Mouse (Mus musculus) left cerebral cortex, postnatal 25 days (tissue): Measurements from ENCODE around the gene Sh3rf1. TPM values are rescaled to one million over a fixed set of nuclear protein-coding genes. Genes with fewer than 3 reads are reported as not detected.

Source experiments
- DNase-seq, 2 experiments: peaks; one replicate each; pipeline ENCODE4 v3.0.0; 2022; ENCODE audit warnings: low spot score in 2 of 2, mixed read lengths in 1 of 2
- intact Hi-C: fragments of 180-260 bp; cut with DNase I; formaldehyde crosslinking; loops from one replicate; pipeline ENCODE4 v1.15.1; 2025
- total RNA-seq, 2 experiments: library from RNA; stranded (reverse); gene quantifications; 2 replicates each; pipeline ENCODE4 v1.2.3; 2021

Gene Sh3rf1
- total RNA-seq, 2 experiments from 2014 or later = 36.8 to 39.8 TPM

DNA sequence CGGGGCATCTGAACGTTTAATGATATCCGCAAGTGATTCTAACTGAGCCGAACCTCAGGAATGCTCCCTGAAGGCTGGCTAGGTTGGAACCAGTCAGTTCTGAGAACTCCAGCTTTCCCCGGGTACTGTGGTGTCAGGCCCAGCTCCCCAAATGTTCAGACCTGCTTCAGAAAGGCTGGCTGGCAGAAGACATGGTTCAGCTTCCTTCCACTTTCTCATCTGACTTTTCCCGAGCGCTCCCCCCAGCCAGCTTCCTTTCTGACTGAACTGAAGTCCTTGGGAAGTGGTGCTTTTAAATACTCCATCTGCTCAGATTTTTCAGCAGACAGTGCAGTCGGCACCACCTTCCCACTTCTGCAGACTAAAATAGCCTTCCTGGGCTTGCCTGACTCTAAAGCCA lies 6.2 kb upstream of the Sh3rf1 start:
- peak; percentile 65 to 94 for DNase-seq
- intact Hi-C loops = loop anchor here (2.0 to 5.0 kb wide), 3 partner anchors 41 to 255 kb away; no protein-coding TSS in a partner anchor

DNA sequence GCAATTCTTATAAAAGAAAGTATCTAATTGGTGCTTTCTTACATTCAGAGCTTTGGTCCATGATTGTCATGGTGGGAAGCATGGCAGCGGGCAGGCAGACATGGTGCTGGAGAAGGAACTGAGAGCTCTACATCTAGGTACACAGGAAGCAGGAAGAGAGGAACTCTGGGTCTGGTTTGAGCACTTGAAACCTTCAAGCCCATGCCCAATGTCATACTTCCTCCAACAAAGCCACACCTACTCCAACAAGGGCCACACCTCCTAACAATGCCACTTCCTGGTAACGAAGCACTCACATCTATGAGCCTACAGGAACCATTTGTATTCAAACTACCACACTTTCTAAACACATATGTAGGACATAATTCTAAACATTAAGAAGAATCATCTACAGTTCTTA lies 5.2 kb upstream of the Sh3rf1 start:
- DNase-seq = no peak
- intact Hi-C loops = loop anchor here (5.0 kb wide), 1 partner anchor 254 kb away; no protein-coding TSS in a partner anchor

DNA sequence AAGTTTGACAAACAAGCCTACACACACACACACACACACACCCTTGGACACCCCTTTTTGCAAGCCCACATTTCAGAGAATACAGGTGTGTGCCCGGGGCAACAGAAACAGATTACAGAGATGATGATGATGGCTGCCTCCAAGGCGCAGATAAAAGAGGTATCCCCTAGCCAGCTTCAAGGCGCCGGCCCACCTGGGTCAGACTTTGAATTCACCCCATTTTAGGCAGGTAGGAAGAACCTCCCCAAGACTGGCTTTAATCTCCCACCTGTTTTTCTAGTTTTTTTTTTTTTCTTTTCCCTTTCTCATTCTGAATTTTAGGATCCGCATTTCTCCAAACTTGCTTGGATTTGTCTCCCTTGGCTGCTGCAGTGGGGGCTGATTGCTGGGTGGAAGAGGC lies 389 bp upstream of the Sh3rf1 start:
- no peak for DNase-seq
- intact Hi-C loops = loop anchor here (5.0 to 10.0 kb wide), 3 partner anchors 101 to 259 kb away; no protein-coding TSS in a partner anchor

DNA sequence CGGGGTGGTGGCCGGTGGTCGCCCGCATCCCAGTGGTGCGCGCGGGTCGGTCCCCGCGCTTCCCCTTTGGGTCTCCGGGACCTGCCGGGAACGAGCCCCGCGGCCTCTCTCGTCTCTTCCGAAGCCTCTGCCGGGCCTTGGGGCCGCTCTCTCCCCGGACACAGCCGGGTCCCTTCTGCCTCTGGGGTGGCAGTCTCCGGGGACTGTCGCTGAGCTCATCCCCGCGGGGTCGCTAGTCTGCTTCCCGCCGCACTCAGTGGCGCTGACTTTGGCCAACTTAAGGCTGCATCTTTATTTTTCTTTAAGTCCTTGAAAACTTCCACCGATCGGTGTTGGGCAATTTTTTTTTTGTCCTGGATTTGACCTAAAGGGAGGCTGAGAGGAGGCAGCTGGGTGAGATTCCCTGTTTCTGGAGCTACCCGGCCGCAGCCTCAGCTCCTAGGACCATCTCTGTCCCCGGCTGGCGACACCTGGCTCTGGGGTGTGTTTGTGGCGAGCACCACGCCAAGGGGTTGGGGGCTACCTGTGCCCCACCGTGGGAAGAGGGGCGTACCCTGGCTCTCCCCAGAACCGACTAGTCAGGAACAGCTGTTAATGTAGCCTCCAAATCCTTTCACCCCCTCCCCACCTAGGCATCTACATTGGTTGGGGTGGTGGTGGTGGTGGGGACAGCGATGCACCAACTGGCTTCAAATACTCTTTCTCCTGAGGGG lies 864 bp downstream of the Sh3rf1 start:
- intact Hi-C loops = loop anchor here (5.0 to 10.0 kb wide), 3 partner anchors 102 to 258 kb away; no protein-coding TSS in a partner anchor
- DNase-seq = peak; percentile 55 to 60

DNA sequence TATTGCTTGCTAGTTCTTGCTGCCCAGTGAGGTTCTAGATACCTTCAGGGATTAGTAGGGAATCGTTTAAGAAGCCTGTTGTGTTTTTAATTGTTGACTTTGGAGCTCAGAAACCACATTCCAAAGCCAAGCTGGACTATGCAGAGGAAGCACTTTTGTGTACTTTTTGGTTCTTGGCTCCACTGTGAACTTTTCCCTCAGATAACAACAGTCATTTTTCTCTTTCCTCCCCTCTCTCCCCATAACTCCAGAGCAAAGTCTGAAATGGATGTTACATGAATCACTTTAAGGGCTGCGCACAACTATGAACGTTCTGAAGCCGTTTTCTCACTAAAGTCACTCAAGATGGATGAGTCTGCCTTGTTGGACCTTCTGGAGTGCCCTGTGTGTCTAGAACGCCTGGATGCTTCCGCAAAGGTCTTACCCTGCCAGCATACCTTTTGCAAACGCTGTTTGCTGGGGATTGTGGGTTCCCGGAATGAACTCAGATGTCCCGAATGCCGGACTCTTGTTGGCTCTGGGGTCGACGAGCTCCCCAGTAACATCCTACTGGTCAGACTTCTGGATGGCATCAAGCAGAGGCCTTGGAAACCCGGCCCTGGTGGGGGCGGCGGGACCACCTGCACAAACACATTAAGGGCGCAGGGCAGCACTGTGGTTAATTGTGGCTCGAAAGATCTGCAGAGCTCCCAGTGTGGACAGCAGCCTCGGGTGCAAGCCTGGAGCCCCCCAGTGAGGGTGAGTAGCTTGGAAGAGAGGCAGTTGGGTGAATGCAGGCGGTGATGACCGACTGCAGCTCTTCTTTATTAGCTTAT lies 2.1 kb downstream of the Sh3rf1 start:
- intact Hi-C loops = loop anchor here (10.0 kb wide), 1 partner anchor 149 kb away; no protein-coding TSS in a partner anchor
- peak in 1 of 2 experiments; percentile 20 for DNase-seq

DNA sequence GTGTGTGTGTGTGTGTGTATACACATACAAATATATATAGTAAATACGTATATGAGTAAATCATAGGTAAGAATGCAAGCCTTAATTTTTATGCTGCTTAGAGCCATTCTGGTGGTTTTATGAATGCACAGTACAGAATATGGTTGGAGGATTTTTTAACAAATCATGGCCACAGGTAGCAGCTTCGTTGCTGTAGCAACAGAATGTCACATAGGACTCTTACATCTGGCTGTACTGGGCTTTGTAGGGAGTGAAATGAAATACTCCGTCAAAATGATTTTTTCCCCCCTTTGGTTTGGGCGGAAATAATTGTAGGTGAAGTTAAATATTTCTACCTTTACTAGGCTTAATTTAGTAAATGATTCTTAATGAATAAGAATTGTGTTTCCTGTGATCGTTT lies 3.0 kb downstream of the Sh3rf1 start:
- intact Hi-C loops = loop anchor here (10.0 kb wide), 1 partner anchor 148 kb away; no protein-coding TSS in a partner anchor
- DNase-seq = no peak

DNA sequence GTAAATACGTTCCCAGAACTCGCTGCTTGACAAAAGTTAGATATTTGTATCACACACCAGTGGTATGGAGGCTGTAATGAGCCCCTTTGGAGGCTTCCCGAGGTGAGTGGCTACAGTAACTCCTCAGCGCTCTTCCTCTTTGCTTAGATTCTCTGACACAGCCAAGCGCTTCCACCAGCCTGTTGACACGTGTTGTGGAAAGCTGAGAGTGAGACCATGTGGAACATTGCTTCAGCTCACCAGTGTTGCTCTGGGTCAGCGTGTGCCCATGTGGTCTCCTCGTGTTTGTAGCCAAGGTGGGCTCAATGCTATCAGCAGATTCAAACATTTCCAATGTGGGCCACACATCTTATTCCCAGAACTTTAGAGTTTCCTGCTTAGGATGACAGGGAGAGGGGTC lies 5.0 kb downstream of the Sh3rf1 start:
- intact Hi-C loops = loop anchor here (10.0 kb wide), 1 partner anchor 146 kb away; no protein-coding TSS in a partner anchor
- DNase-seq = no peak

DNA sequence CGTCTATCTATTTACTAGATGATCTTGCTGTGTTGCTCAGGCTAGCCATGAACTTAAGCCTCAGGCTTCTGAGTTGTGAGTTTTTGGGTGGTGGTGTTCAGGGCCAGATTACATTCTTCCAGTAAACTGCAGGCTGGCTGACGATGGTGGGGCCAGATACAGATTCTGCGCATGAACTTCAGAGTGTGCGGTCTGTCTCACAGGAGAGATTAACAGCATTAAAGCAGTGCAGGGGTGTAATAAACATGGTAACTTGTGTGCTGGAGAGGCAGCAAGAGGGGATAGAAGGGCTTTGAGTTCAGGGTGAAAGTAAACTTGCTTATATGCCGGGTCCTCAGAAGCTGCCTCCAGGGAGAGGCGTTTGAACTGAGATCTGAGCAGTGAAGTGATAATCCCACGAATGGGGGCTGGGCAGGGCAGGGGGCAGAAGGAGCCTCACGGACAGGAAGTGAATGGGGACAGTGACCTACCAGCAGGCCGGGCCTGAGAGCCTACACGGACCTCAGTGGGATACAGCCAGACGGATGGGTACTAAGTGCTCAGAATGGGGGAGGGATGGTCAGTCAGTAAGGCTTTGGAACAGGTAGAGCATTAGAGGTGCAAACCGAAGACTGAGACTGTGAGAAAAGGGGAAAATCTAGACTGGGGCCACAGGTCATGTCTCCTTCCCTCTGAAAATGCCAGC lies 6.0 kb downstream of the Sh3rf1 start:
- intact Hi-C loops = loop anchor here (10.0 kb wide), 1 partner anchor 145 kb away; no protein-coding TSS in a partner anchor

DNA sequence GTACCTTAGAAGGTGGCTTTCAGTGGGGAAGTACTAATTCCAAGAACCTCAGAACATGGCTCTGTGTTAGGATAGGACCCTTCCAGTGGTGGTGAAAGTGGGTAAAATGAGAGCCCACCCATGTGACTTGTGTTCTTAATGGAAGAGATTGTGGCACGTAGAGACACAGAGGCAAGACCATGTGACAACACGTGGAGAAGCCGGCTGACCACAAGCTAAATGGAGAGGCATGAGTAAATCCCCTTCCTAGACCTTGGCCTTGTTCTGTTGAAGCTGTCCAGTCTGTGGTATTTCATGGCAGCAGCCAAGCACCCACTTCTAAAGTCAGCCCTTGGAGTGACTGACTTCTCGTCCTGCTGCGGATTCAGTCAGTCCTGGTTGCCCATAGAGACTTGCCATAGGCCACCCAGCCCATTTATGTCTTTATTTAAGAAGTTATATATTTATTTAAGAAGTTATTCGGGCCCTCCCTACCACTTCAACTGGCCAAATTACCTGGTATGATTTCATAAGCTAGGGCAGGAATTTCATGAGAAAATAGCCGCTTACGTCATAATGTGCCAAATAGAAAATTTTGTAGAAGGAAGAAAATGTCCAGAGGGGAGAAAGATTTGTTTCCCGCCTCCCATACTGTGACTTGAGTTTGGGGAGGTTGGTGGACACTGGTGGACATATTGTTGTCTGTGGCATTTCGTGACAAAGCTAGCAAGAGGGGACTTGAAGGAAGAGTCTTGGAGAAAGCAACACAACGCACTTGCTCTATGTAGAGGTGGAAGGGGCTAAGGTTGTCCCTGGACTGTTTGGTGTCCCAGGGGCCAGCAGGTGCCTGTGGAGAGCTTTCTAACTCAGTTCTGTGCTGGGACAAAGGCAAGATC lies 7.4 kb downstream of the Sh3rf1 start:
- intact Hi-C loops = no loop called here

More for the DNA sequence above, 6.0 kb downstream of the Sh3rf1 start:
- DNase-seq = no peak

DNA sequence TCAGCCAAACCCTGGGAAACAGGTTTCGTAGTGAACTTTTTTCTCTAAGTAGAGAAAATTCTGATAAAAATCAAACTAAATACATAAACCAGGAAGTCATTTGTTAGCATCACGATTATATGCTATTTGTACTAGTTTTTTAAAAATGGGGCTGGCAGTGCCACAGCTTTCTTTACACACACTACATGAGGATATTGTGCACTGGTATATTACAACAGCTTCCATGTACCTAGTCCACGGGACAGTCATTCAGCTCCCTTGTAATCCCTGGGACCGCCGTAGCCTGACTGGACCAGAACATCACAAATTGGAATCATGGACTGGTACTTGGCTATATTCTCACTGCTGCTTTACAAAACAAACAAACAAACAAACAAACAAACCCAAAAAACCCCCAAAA lies 11.8 kb downstream of the Sh3rf1 start:
- DNase-seq = no peak
- intact Hi-C loops = no loop called here

More for the DNA sequence above, 7.4 kb downstream of the Sh3rf1 start:
- no peak for DNase-seq

DNA sequence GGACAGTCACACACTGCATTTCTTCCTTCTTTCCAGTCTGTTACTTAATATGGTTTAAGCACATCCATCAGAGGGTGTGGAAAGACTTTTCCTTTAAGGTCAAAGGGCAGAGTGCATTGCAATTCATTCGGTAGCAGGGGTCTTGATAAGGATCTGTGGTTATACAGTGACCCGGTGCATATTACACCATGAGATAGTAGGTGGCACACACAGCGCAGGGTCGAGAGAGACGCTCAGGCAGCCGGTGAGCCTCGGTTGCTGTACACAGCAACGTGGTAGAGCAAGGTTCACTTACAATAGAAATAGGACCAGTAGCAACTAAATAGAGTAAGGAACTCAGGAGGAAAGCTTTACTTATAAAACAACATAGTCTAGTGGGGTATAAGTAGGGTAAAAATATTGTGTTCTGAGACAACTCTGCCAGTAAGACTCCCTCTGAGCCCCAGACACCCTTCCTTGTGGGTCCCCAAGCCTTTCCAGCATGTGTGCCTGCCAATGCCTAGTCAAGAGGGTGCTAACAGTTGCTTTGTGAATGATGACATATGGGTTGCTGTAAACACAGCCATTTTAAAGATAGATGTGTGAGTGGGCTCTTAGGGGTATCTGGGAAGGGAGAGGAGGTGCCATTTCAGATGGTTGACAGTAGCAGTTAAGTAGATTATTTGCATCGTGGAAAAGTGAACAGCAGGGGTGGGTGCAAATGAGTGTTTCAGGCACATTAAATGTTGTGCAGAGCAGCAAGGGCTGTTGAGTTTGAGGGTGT lies 13.0 kb downstream of the Sh3rf1 start:
- intact Hi-C loops = no loop called here
- DNase-seq = peak in 1 of 2 experiments; percentile 73

DNA sequence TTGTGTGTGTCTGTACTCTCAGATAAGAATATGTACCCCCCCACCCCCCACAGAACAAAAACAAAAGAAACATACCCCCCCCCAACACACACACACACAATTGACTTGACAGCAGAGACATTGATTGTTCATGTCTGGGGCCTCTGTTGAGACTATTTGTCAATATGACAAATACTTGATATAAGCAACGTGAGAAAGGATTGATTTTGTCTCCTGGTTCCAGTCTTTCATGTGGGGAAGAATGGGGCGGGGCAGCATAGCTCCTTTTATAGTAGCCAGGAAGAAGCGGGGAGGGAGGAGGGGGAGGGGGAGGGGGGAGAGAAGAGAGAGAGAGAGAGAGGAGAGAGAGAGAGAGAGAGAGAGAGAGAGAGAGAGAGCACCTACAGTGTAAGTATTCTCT lies 15.9 kb downstream of the Sh3rf1 start:
- intact Hi-C loops = no loop called here
- no peak for DNase-seq

DNA sequence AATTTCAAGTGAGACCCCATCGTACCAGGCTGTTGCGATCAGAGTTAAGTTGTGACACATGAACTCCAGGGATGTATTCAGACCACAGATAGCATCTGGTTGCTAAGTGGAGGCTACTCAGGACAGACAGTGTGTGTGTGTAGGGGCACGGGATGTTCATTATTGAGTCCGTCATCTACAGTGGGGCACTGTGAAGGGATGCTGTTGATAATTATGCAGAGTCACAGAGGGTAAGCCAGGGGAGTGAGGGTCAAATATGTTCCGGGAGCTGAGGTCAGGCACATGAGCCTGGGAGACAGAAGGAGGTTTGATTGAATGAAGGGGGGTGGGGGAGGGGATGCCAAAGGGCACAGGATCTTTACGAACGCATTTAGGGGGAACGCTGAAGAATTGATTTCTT lies 17.6 kb downstream of the Sh3rf1 start:
- no peak for DNase-seq
- intact Hi-C loops = no loop called here

DNA sequence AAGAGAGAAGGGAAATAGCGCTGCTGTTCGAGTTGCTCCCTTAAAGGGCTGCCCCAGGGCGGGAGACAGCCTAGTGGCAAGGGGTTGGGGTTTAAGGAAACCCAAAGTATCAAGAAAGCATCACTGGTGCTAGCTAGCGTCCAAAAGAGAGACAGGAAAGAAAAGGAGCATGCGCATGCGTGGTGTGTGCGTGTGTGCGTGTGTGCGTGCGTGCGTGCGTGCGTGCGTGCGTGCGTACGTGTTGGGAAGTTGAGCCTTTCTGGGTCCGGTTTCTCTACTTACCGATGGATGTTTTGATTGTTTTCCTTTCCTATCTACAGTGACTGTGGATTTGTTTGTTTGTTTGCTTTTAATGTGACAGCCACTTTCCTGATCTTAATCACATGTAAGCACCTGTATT lies 19.2 kb downstream of the Sh3rf1 start:
- intact Hi-C loops = no loop called here
- no peak for DNase-seq

DNA sequence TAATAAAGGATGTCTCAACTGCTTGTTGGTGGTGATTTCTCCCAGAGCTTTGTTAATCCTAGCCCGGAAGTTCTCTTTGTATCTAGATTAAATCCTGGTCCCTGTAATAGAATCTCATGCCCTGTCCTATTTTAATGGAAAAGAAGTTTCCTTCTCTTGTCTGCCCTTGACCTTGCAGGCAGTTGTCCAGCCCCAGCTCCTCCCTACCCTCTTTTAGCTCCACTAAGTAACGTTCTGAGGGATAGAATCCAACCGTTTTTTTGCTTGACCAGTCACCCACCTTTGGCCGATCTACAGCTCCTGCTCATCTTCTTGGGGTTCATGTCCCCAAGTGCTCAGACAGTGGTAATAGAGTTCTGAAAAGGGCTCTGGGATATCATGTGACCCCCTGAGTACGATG lies 19.8 kb downstream of the Sh3rf1 start:
- no peak for DNase-seq
- intact Hi-C loops = no loop called here

DNA sequence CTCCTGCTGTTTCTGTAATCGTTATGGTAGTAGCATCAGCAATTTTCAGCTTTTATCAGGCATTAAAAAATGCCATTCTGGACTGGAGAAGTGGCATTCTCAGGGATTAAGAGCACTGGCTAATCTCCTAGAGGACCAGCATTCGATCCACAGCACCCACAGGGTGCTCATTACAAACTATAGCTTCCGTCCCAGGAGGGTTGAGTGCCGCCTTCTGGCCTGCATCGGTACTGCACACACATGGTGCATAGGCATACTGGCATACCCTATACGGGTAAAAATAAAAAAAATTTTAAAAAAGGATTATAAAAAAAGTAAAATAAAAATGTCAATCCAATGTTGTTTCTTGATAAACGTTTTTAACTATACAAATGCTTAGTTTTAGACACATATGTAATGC lies 20.5 kb downstream of the Sh3rf1 start:
- intact Hi-C loops = no loop called here
- no peak for DNase-seq

DNA sequence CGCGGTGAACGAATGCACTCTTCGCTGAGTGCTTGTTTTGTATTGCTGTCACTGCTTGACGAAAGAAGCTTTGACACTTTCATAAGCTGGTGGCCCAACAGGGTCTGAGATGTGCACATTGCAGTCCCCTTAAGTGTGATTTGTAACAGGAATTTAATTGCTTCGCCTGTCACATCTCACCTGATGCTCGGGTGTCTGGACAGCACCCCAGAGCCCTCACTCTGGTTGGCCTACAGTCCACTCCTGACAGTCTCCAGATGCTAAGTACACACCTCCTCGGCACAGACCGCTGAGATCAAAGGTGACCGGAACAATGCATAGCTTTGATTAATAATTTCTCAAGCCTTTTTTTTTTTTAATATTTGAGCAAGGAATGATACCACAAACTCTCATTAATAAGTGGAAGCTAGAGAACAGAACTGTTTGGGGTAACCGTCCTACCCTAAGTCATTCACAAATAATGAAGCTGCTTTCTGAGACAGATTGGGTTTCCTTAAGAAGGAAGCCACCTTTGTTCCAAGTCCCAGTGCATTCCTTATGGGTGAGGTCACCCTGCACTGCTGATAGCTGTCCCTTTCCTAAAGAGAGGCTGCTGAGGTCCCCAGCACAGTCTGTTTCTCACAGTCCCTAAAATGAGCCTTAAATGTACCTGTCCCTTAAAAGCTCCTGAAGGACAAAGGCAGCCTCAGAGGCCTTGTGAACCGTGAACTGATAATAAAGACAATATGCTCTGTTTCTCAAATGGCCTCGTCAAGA lies 23.8 kb downstream of the Sh3rf1 start:
- DNase-seq = no peak
- intact Hi-C loops = no loop called here

DNA sequence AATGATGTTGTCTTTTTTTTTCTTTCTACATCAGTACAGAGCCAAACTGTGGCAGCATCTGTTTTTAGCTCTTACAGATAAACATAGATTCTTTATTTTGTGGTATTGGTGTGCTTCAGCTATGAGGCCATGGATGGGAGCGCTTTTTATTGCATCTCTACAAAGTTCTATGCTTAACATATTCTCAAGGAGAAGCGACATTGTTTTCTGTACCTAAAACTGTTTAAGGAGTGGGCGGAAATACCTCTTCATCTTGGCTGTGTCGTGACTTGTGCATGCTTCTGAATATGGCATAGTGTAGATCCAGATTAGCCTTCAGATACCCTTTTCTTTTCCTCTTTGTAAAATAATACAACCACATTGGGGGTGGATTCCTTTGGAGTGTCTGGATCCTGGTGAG lies 25.8 kb downstream of the Sh3rf1 start:
- DNase-seq = peak in 1 of 2 experiments; percentile 68
- intact Hi-C loops = no loop called here
